Mouse (Mus musculus) bone marrow macrophage, adult 2 months (primary cell): ENCODE measurements around the gene Jade2.

Experiments used
- CTCF ChIP-seq: IDR thresholded peaks from 2 replicates; pipeline ENCODE4 v1.5.1; 2012; ENCODE audit warnings: low read depth, mild to moderate bottlenecking, low read length, moderate library complexity
- POLR2A ChIP-seq: IDR thresholded peaks from 2 replicates; pipeline ENCODE4 v1.6.1; 2012; ENCODE audit warnings: mild to moderate bottlenecking, low read depth, low read length, borderline replicate concordance

DNA sequence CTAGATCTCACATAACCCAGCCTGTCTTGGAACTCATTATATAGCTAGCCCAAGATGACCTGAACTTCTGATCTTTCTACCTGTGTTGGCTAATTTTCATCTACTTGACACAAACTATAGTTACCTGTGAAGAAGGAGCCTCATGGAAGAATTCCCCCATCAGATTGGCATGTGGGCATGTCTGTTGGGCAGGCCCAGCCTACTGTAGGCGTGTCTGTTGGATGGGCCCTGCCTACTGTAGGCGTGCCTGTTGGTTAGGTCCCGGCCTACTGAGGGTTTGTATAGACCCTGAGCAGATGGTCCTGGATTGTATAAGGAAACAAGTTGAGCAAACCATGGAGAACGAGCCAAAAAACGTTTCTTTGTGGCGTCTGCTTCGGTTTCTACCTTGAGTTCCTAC, 24.3 kb upstream of the Jade2 start:
- TF ChIP-seq POLR2A (no peak), CTCF (no peak)
